Comparison of ENCODE assay signal across 13 mouse cellular contexts in genomic region chr15:27508982-27509381, GRCm38 (mm10). TPM values are rescaled to one million over a fixed set of nuclear protein-coding genes. Genes with fewer than 3 reads are reported as not detected.
DNase-seq lines count a peak whose midpoint lies in the region; ATAC-seq and TF ChIP-seq lines count a peak whose summit lies in the region.
"Had no signal": no experiment of that assay in that cellular context is flagged by ENCODE, and none has a peak within 500 bp of the region (broad histone marks: within the 10 kb centered on the region; RNA-seq: fewer than 3 reads in every experiment).

No protein-coding gene starts in this region.

- no peak for DNase-seq in heart, embryonic 10.5 days (ENCODE audit: low spot score)
- DNase-seq in heart, postnatal 4 days = no peak
- DNase-seq in cerebellum, adult 11 months = peak; percentile 54
- peak; percentile 75 to 86 for DNase-seq in cerebellum, postnatal 25 days
- DNase-seq in left cerebral cortex, adult 2 months (ENCODE audit: extremely low spot score in 1 of 2, low spot score in 2 of 2) = peak; percentile 36 to 56
- DNase-seq in retina, embryonic 14.5 days (ENCODE audit: low spot score) = no peak
- DNase-seq in hindbrain, embryonic 10.5 days (ENCODE audit: low spot score) = no peak
- DNase-seq: adrenal gland, postnatal 14 days; thymus, postnatal 25 days had no signal

- H3K4me1 ChIP-seq in heart, embryonic 10.5 days = peaks cover 58% of the 10 kb centered on the region
- H3K4me1 ChIP-seq in hindbrain, embryonic 10.5 days (replicated peaks) = peaks cover 25% of the 10 kb centered on the region
- H3K4me1 ChIP-seq: midbrain, embryonic 12.5 days had no signal

- H3K9me3 ChIP-seq in heart, embryonic 10.5 days = no peaks in the 10 kb centered on the region
- no peaks in the 10 kb centered on the region for H3K9me3 ChIP-seq in hindbrain, embryonic 10.5 days
- H3K9me3 ChIP-seq: hindbrain, embryonic 12.5 days; midbrain, embryonic 12.5 days had no signal

- 68% methylated on average over 17 of the region's 17 CpGs for WGBS in heart, embryonic 10.5 days
- 96% methylated on average over 17 of the region's 17 CpGs for whole genome bisulfite sequencing in hindbrain, embryonic 10.5 days

- no peaks in the 10 kb centered on the region for H3K27me3 ChIP-seq in heart, embryonic 10.5 days (ENCODE audit: insufficient read depth, poor library complexity, severe bottlenecking)
- H3K27me3 ChIP-seq in hindbrain, embryonic 10.5 days (ENCODE audit: insufficient read depth, poor library complexity, severe bottlenecking) = no peaks in the 10 kb centered on the region
- H3K27me3 ChIP-seq: hindbrain, embryonic 12.5 days; midbrain, embryonic 12.5 days had no signal

- peak overlapping the region; percentile 70 for H3K27ac ChIP-seq in heart, embryonic 10.5 days
- H3K27ac ChIP-seq in left cerebral cortex, adult 2 months = peak overlapping the region; percentile 65
- no peak overlapping the region for H3K27ac ChIP-seq in hindbrain, embryonic 10.5 days
- H3K27ac ChIP-seq: hindbrain, embryonic 12.5 days; kidney, postnatal 0 days; midbrain, embryonic 12.5 days had no signal

- no peak overlapping the region for H3K4me3 ChIP-seq in heart, embryonic 10.5 days
- no peak overlapping the region for H3K4me3 ChIP-seq in left cerebral cortex, adult 2 months
- H3K4me3 ChIP-seq in hindbrain, embryonic 10.5 days = no peak overlapping the region
- H3K4me3 ChIP-seq: hindbrain, embryonic 12.5 days; midbrain, embryonic 12.5 days had no signal

- H3K36me3 ChIP-seq in heart, embryonic 10.5 days = no peaks in the 10 kb centered on the region
- no peaks in the 10 kb centered on the region for H3K36me3 ChIP-seq in hindbrain, embryonic 10.5 days
- H3K36me3 ChIP-seq: hindbrain, embryonic 12.5 days; midbrain, embryonic 12.5 days had no signal

- ATAC-seq in CD4-positive, CD25-positive, alpha-beta regulatory T cell, adult 4 months = no peak

- intact Hi-C loops in left cerebral cortex, adult 2 months (cut with DNase I) = no loop called here

- TF ChIP-seq CTCF in left cerebral cortex, adult 2 months (IDR thresholded peaks at IDR 0.05) = no peak

RNA-seq across cellular contexts. Expression of gene Ank, which starts 42.5 kb away (rescaled TPM):
- polyA plus RNA-seq in heart, embryonic 10.5 days (2016; fragmentation: Nextera tagmentation; extraction: Ambion mirVana) = 8.4 and 11.0 TPM in 2 replicates
- 10 to 100 TPM; 70.2 to 74.8 TPM for total RNA-seq in heart, postnatal 4 days (2021)
- 100 to 1,000 TPM; 173 to 176 TPM for total RNA-seq in left cerebral cortex, adult 2 months (2021)
- 10 to 100 TPM; 15.2 to 16.9 TPM for polyA plus RNA-seq in CD4-positive, CD25-positive, alpha-beta regulatory T cell, adult 4 months (2017; shearing (Covaris generic))
- 8.4 and 11.0 TPM in 2 replicates for polyA plus RNA-seq in hindbrain, embryonic 10.5 days (2016; fragmentation: Nextera tagmentation; extraction: Ambion mirVana)

Comparison
In these comparisons a context has a peak if more than half of its experiments do, and no peak if none do; other contexts are left out.
1. DNase-seq: peak in cerebellum, adult 11 months (single experiment), cerebellum, postnatal 25 days (2 of 2) and left cerebral cortex, adult 2 months (2 of 2); none in heart, embryonic 10.5 days (single experiment), heart, postnatal 4 days (single experiment), retina, embryonic 14.5 days (single experiment) and hindbrain, embryonic 10.5 days (single experiment).